25 mouse cellular contexts compared by ENCODE assay signal in the genomic region with DNA sequence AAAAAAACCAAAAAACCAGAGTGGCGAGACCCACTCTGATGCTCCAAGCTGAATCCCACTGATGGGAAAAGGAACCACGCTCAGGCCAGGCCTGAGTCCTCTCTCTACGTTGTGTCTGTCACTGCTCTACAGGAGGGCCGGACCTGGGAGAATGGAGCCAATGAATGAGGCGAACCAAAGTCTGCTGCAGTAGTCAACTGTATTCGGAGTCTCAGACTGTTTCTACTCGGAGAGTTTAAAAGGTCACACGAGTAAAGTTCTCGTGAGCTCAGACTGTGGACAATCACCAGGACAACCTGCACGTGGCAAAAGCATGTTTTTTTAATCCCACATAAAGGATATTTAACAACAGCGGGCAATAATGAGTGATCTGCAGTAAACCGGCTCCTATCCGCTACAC. TPM values are rescaled to one million over a fixed set of nuclear protein-coding genes. Genes with fewer than 3 reads are reported as not detected.
DNase-seq lines count a peak whose midpoint lies in the region; ATAC-seq lines count a peak whose summit lies in the region.
"Had no signal": no experiment of that assay in that cellular context is flagged by ENCODE, and none has a peak within 500 bp of the region (broad histone marks: within the 10 kb centered on the region; RNA-seq: fewer than 3 reads in every experiment).

No protein-coding gene starts in this region.

- H3K36me3 ChIP-seq in midbrain, embryonic 11.5 days (ENCODE audit: control insufficient read depth, insufficient read depth, low read length) = no peaks in the 10 kb centered on the region
- no peaks in the 10 kb centered on the region for H3K36me3 ChIP-seq in midbrain, embryonic 14.5 days (ENCODE audit: control insufficient read depth, insufficient read depth, low read length)
- H3K36me3 ChIP-seq: embryonic facial prominence, embryonic 12.5 days; embryonic facial prominence, embryonic 15.5 days; heart, embryonic 12.5 days; heart, embryonic 15.5 days; hindbrain, embryonic 10.5 days; hindbrain, embryonic 13.5 days had no signal

- no peaks in the 10 kb centered on the region for H3K27me3 ChIP-seq in midbrain, embryonic 11.5 days (ENCODE audit: control insufficient read depth, insufficient read depth, low read length)
- no peaks in the 10 kb centered on the region for H3K27me3 ChIP-seq in midbrain, embryonic 14.5 days (ENCODE audit: control insufficient read depth, insufficient read depth, low read length)
- H3K27me3 ChIP-seq: embryonic facial prominence, embryonic 12.5 days; embryonic facial prominence, embryonic 15.5 days; heart, embryonic 12.5 days; heart, embryonic 15.5 days; hindbrain, embryonic 13.5 days had no signal

- DNase-seq in kidney, adult 11 months = peak; percentile 11
- no peak for DNase-seq in kidney, postnatal 10 days
- peak; percentile 35 for DNase-seq in midbrain, embryonic 11.5 days (ENCODE audit: low spot score, missing footprints)
- DNase-seq in midbrain, embryonic 14.5 days = no peak
- peak; percentile 85 for DNase-seq in R1 (ENCODE audit: low read depth, low spot score)
- DNase-seq: adrenal gland, adult 2 months; adrenal gland, postnatal 14 days; cerebellum, adult 11 months; cerebellum, adult 2 months; cerebellum, adult 9-11 months; cerebellum, postnatal 25 days; forebrain, postnatal 0 days; gastrocnemius, postnatal 25 days; heart, adult 18-20 months; heart, postnatal 10 days; heart, postnatal 36 days had no signal

- WGBS in midbrain, embryonic 11.5 days = 82% methylated on average over 13 of the region's 13 CpGs
- 82% methylated on average over 13 of the region's 13 CpGs for WGBS in midbrain, embryonic 14.5 days

- no peak overlapping the region for H3K27ac ChIP-seq in midbrain, embryonic 11.5 days (ENCODE audit: low read depth, low read length)
- no peak overlapping the region for H3K27ac ChIP-seq in midbrain, embryonic 14.5 days (replicated peaks; ENCODE audit: low read depth, low read length)
- H3K27ac ChIP-seq: embryonic facial prominence, embryonic 12.5 days; embryonic facial prominence, embryonic 15.5 days; heart, embryonic 15.5 days; hindbrain, embryonic 10.5 days; hindbrain, embryonic 13.5 days had no signal

- no peak overlapping the region for H3K9ac ChIP-seq in midbrain, embryonic 11.5 days (ENCODE audit: low read length)
- no peak overlapping the region for H3K9ac ChIP-seq in midbrain, embryonic 14.5 days (replicated peaks; ENCODE audit: low read length)
- H3K9ac ChIP-seq: embryonic facial prominence, embryonic 12.5 days; embryonic facial prominence, embryonic 15.5 days; forebrain, postnatal 0 days; heart, embryonic 12.5 days; heart, embryonic 15.5 days; hindbrain, embryonic 13.5 days had no signal

- no peaks in the 10 kb centered on the region; the same call in 1 of the 2 replicates for H3K4me1 ChIP-seq in midbrain, embryonic 11.5 days (ENCODE audit: control insufficient read depth, insufficient read depth, low read length)
- H3K4me1 ChIP-seq in midbrain, embryonic 14.5 days (ENCODE audit: control insufficient read depth, insufficient read depth, low read length) = no peaks in the 10 kb centered on the region
- H3K4me1 ChIP-seq: heart, embryonic 12.5 days; heart, embryonic 15.5 days; hindbrain, embryonic 10.5 days had no signal

- H3K4me3 ChIP-seq in midbrain, embryonic 11.5 days (ENCODE audit: low read depth, low read length) = no peak overlapping the region
- no peak overlapping the region for H3K4me3 ChIP-seq in midbrain, embryonic 14.5 days (replicated peaks; ENCODE audit: low read depth, low read length)
- H3K4me3 ChIP-seq: embryonic facial prominence, embryonic 12.5 days; embryonic facial prominence, embryonic 15.5 days; heart, embryonic 12.5 days; heart, embryonic 15.5 days; hindbrain, embryonic 10.5 days; hindbrain, embryonic 13.5 days had no signal

- ATAC-seq in midbrain, embryonic 11.5 days (ENCODE audit: low FRiP score) = no peak
- ATAC-seq in midbrain, embryonic 14.5 days (ENCODE audit: low FRiP score, low TSS enrichment) = no peak
- ATAC-seq in frontal cortex, adult (ENCODE audit: low TSS enrichment) = no peak
- ATAC-seq: forebrain, embryonic 14.5 days; forebrain, postnatal 0 days; hindbrain, embryonic 16.5 days had no signal

- no peaks in the 10 kb centered on the region for H3K9me3 ChIP-seq in midbrain, embryonic 11.5 days (ENCODE audit: control insufficient read depth, low read length)
- H3K9me3 ChIP-seq in midbrain, embryonic 14.5 days (ENCODE audit: control insufficient read depth, low read length) = no peaks in the 10 kb centered on the region
- H3K9me3 ChIP-seq: embryonic facial prominence, embryonic 12.5 days; embryonic facial prominence, embryonic 15.5 days; heart, embryonic 12.5 days; heart, embryonic 15.5 days; hindbrain, embryonic 10.5 days; hindbrain, embryonic 13.5 days had no signal

- H3K4me2 ChIP-seq in midbrain, embryonic 11.5 days = no peak overlapping the region
- H3K4me2 ChIP-seq in midbrain, embryonic 14.5 days (ENCODE audit: low read length) = no peak overlapping the region
- H3K4me2 ChIP-seq: embryonic facial prominence, embryonic 12.5 days; embryonic facial prominence, embryonic 15.5 days; heart, embryonic 12.5 days; heart, embryonic 15.5 days; hindbrain, embryonic 13.5 days had no signal

RNA-seq across cellular contexts. Expression of a gene that starts 28.8 kb away (rescaled TPM):
- polyA plus RNA-seq in midbrain, embryonic 11.5 days (2014; fragmentation: Nextera tagmentation; extraction: Ambion mirVana) = 408 and 424 TPM in 2 replicates
- 60.5 and 94.2 TPM in 2 replicates for polyA plus RNA-seq in midbrain, embryonic 14.5 days (2014; fragmentation: Nextera tagmentation; extraction: Ambion mirVana)

Comparison
In these comparisons a context has a peak if more than half of its experiments do, and no peak if none do; other contexts are left out.
1. DNase-seq: peak in kidney, adult 11 months (single experiment), midbrain, embryonic 11.5 days (single experiment) and R1 (single experiment); none in kidney, postnatal 10 days (single experiment) and midbrain, embryonic 14.5 days (single experiment).